Mouse (Mus musculus) cerebellum, adult 2 months (tissue): Measurements from ENCODE around the gene Nipal3.

Experiments used
- CTCF ChIP-seq: fragments of 200-500 bp; IDR thresholded peaks from 2 replicates; pipeline ENCODE4 v1.5.1; 2011; ENCODE audit warnings: low read depth, mild to moderate bottlenecking, control low read depth, low read length, moderate library complexity, borderline replicate concordance; ENCODE audit not compliant: insufficient read depth
- POLR2A ChIP-seq: fragments of 200-500 bp; IDR thresholded peaks from 2 replicates; pipeline ENCODE4 v1.6.1; 2011; ENCODE audit warnings: low read length, control low read depth, borderline replicate concordance; ENCODE audit not compliant: insufficient read depth

- no peak for TF ChIP-seq CTCF
- no peak for TF ChIP-seq POLR2A
Measured at GRCm38 (mm10) chr4:135397991-135398390, 96.8 kb downstream of the Nipal3 start, which contains the start of gene Ncmap.
